Mouse (Mus musculus) lung, embryonic 16.5 days (tissue): ENCODE data around the gene Rhbg. TPM values are rescaled to one million over a fixed set of nuclear protein-coding genes. Genes with fewer than 3 reads are reported as not detected.

Experiments
- ATAC-seq: fragments of 200-750 bp; cut with Nextera tagmentation; 2 replicates; pipeline ENCODE4 v1.8.0; 2017; ENCODE audit warnings: low read depth, mild to moderate bottlenecking, moderate library complexity
- H3K27ac ChIP-seq: fragments of 300-500 bp; sonication (generic); 2 replicates; pipeline ENCODE4 v1.5.1; 2014; ENCODE audit warnings: mild to moderate bottlenecking, control low read depth, low read length
- H3K27me3 ChIP-seq: fragments of 300-500 bp; sonication (generic); 2 replicates; pipeline ENCODE4 v1.6.1; 2014; ENCODE audit warnings: low read depth, low read length, mixed read lengths; ENCODE audit not compliant: control insufficient read depth, insufficient read depth
- H3K36me3 ChIP-seq: fragments of 300-500 bp; sonication (generic); 2 replicates; pipeline ENCODE4 v1.6.1; 2014; ENCODE audit warnings: low read length; ENCODE audit not compliant: control insufficient read depth, insufficient read depth
- H3K4me1 ChIP-seq: fragments of 300-500 bp; sonication (generic); replicated peaks from 2 replicates; pipeline ENCODE4 v1.6.1; 2014; ENCODE audit warnings: low read length, mixed read lengths; ENCODE audit not compliant: control insufficient read depth, insufficient read depth
- H3K4me2 ChIP-seq: fragments of 300-500 bp; sonication (generic); 2 replicates; pipeline ENCODE4 v1.6.1; 2014; ENCODE audit warnings: low read depth, low read length, control low read depth
- H3K4me3 ChIP-seq: fragments of 300-500 bp; sonication (generic); 2 replicates; pipeline ENCODE4 v1.5.1; 2014; ENCODE audit warnings: mild to moderate bottlenecking, low read length, control low read depth
- H3K9ac ChIP-seq: fragments of 300-500 bp; sonication (generic); 2 replicates; pipeline ENCODE4 v1.6.1; 2014; ENCODE audit warnings: low read length, control low read depth
- H3K9me3 ChIP-seq: fragments of 300-500 bp; sonication (generic); 2 replicates; pipeline ENCODE4 v1.6.1; 2016; ENCODE audit warnings: low read length; ENCODE audit not compliant: control insufficient read depth
- WGBS: fragments of 180-500 bp; shearing (Covaris S2); extraction: QIAGEN DNeasy Blood & Tissue Kit; methylation state at CpG from one replicate; pipeline ENCODE4 v1.1.7; 2014; 5-methylcytosine and 5-hydroxymethylcytosine counted together
- polyA plus RNA-seq: library from polyadenylated mRNA; unstranded; fragments of >200 nt; fragmentation: Nextera tagmentation; extraction: Ambion mirVana; gene quantifications from 2 replicates; pipeline ENCODE4 v1.2.1, GENCODE M21; 2015

Rhbg gene
- polyA plus RNA-seq, 1 experiment from 2014 or later: 0.69 TPM

DNA sequence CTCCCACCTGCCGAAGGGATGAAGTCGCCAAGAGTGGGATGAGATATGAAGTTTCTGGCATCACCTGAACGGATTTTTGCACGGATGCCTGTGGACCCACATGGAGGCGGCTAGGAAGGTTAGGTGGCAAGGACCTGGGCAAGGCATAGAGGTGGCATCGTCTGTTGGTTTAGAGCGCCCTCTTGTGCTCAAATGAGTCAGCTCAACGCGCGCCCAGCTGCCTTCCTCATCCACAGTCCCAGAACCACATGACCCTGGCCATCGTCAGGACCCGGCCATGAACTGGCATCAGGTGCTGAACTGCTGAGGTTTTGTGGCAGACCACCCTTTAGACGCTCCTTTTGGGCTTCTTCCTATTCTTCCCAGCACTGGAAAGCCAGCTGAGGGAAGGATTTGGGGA lies 12.0 kb downstream of the Rhbg start:
- Histone ChIP-seq H3K27me3 (peaks cover 57% of the 10 kb centered on the region), H3K4me3 (no peak overlapping the region), H3K9me3 (no peaks in the 10 kb centered on the region), H3K9ac (no peak overlapping the region), H3K27ac (no peak overlapping the region), H3K4me1 (no peaks in the 10 kb centered on the region), H3K4me2 (no peak overlapping the region), H3K36me3 (no peaks in the 10 kb centered on the region)
- WGBS: 1% methylated on average over 13 of the region's 13 CpGs
- peak; percentile 66; the same call in 1 of the 2 replicates for ATAC-seq

DNA sequence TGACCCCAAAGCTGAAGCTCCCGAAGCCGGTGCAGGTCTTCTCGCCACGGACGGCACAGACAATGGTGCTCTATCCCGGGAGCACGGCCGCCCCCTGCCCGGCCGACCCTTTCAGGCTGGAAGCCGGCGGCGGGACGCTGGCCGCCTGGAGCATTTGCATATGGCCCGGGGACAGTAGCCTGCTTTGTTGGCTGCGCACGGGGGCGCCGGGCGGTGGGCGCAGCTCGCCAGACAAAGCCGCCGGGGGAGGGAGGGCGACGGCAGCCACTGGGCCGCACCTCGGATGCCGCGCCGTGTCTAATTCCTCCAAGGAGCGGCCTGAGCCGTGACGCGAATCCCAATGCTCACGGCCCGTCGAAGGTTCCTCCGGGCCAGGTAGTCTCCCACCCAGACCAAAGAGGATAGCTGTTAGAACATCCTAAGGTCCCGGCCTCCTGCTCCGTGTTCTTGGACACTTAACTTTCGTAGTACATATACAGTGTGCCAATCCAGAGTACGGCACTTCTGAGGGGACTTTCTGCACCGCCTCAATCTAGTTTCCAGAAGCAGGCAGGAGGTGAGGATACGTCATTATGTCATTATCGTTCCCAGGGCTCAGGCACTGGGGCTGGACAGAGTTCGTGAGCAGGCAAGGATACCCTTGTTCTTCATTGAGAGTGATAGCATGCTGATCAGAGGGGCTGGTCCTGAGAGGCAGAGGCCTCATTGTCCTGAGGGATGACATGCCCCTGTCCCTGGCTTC lies 13.3 kb downstream of the Rhbg start:
- Histone ChIP-seq H3K9ac (no peak overlapping the region), H3K27me3 (peaks cover 58% of the 10 kb centered on the region), H3K9me3 (no peaks in the 10 kb centered on the region), H3K36me3 (no peaks in the 10 kb centered on the region), H3K4me1 (no peaks in the 10 kb centered on the region), H3K4me2 (0 out of 2 replicates have a peak overlapping the region, but pooled peaks have one; percentile 6), H3K4me3 (peak overlapping the region; percentile 5; the same call in 1 of the 2 replicates), H3K27ac (no peak overlapping the region)
- no peak for ATAC-seq
- 3% methylated on average over 47 of the region's 48 CpGs for WGBS

DNA sequence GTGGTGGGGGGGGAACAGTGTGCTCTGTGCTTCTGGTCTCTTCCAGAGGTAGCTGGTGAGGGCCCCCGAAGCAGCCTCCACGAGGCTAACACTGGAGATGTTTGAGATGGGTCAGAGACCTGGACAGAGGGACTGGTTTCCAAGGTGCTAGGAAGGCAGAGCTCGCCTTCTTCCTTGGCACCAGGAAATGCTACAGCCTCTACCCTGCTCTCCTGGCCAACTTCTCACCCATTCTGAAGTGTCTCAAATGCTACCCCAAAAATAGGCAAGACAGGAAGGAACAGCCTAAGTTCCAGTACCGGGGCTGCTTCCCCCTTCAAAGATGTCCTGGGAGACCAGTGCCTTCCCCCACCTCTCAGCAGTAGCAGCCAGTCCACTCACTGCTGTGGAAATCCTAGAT lies 15.1 kb downstream of the Rhbg start:
- no peaks in the 10 kb centered on the region for H3K9me3 ChIP-seq
- peaks cover 55% of the 10 kb centered on the region for H3K27me3 ChIP-seq
- H3K4me2 ChIP-seq: no peak overlapping the region
- H3K36me3 ChIP-seq: no peaks in the 10 kb centered on the region
- H3K9ac ChIP-seq: no peak overlapping the region
- H3K4me3 ChIP-seq: no peak overlapping the region
- no peaks in the 10 kb centered on the region for H3K4me1 ChIP-seq
- H3K27ac ChIP-seq: no peak overlapping the region
- WGBS: 50% methylated on average over 4 of the region's 4 CpGs
- ATAC-seq: no peak

DNA sequence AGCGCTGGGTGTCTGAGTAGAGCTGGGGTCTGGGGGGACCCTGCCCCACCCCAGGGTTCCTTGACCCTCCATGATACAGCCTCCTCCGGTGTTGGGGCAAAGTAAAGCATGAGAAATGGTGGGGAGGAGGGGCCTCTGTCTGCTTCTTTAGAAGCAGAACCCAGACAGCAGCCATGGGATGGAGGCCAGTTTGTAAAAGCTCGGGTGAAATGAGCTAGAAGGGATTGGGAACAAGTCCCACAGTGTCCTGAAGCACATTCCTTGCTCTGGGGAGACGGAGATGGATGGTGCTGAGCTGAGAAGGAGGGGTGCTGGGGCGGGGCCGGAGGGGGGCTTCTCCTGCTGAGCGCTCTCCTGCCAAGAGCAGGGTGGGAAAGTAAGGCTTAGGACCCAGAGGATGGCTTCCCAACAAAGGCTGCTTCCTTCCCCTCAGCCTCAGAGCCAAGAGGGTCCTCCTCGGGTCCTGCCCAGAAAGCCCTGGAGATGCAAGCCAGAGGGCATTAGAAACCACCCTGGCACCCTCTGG lies 15.6 kb downstream of the Rhbg start:
- H3K36me3 ChIP-seq: no peaks in the 10 kb centered on the region

DNA sequence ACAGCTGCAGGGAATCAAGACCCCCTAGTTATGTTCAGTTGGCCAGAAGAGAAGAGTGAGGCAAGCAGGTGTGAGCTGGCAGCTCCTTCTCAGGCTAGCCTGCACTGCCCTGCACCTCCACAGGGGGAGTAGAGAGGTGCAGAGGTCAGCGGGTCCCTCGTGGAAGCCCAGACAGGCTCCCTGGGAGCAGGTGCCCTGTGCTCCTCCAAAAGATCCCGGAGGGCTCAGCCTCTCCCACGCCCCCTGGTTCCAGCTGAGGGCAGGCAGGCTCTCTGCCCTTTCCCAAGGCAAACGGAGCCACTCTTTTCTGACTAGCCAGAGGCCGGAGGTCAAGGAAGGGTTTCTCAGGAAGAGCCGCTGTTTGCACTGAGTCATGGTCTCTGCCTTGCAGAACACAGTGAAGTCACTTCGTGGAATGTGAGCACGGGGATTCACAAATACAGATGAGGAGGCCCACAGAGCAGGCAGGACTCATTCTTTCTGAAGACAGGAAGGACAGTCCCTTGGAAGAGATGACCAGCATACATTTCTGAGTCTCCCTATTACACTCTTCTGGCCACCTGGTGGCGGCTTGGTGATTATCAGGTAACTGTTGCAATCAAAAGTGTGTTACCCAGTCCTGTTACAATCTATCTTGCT lies 16.8 kb downstream of the Rhbg start:
- WGBS: 7% methylated on average over 10 of the region's 10 CpGs
- no peaks in the 10 kb centered on the region for H3K9me3 ChIP-seq
- ATAC-seq: no peak
- no peaks in the 10 kb centered on the region for H3K4me1 ChIP-seq
- no peak overlapping the region for H3K4me2 ChIP-seq
- no peak overlapping the region for H3K27ac ChIP-seq
- H3K27me3 ChIP-seq: peaks cover 46% of the 10 kb centered on the region
- no peak overlapping the region for H3K9ac ChIP-seq
- H3K36me3 ChIP-seq: no peaks in the 10 kb centered on the region
- H3K4me3 ChIP-seq: no peak overlapping the region

More for the DNA sequence above, 15.6 kb downstream of the Rhbg start:
- Histone ChIP-seq H3K27me3 (peaks cover 55% of the 10 kb centered on the region), H3K4me3 (no peak overlapping the region), H3K4me1 (no peaks in the 10 kb centered on the region), H3K4me2 (no peak overlapping the region), H3K27ac (no peak overlapping the region), H3K9ac (no peak overlapping the region), H3K9me3 (no peaks in the 10 kb centered on the region)
- WGBS: 32% methylated on average over 8 of the region's 8 CpGs
- no peak for ATAC-seq

DNA sequence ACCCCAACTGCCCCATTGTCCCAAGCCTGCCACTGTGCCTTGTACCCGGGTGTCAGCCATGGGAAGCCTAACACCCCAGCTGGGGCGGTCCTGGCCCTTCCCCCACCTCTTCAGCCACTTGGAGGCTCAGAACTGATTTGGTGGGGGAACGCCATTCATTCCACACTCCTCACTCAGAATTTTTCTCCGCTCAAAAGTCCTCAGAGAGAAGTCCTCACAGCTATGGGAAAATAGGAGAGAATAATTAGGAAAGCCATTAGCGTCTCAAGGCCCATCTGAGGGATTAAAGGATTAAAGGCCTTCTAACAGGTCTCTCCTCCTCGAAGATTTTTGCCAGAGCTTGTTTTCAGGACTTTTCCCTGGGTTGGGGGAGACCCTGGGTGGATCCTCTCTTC lies 17.4 kb downstream of the Rhbg start:
- no peak overlapping the region for H3K27ac ChIP-seq
- no peaks in the 10 kb centered on the region for H3K36me3 ChIP-seq
- peaks cover 41% of the 10 kb centered on the region for H3K27me3 ChIP-seq
- H3K9me3 ChIP-seq: no peaks in the 10 kb centered on the region
- H3K4me1 ChIP-seq: no peaks in the 10 kb centered on the region
- no peak overlapping the region for H3K4me3 ChIP-seq
- WGBS: 27% methylated on average over 6 of the region's 6 CpGs
- no peak for ATAC-seq
- no peak overlapping the region for H3K9ac ChIP-seq
- H3K4me2 ChIP-seq: no peak overlapping the region

DNA sequence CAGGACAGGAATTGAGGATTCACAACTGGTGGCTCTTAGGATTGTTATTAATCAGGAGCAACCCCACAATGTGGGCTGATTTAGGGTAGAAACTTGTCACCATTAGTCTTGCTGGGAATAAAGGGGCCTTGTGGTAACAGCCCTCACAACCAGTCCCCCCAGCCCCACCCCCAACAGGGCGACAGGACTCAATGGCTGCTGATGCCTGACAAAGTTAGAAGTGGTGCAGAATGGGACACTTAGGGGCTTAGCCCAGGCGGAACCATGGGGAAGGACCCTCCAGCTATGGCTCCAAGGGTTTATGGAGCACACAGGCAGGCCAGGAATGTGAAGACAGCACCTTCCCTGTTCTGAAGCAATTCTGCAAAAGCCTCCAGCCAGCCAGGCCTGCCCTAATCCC lies 18.9 kb downstream of the Rhbg start:
- Histone ChIP-seq H3K4me2 (no peak overlapping the region), H3K4me1 (no peaks in the 10 kb centered on the region), H3K27ac (no peak overlapping the region), H3K9me3 (no peaks in the 10 kb centered on the region), H3K9ac (no peak overlapping the region), H3K27me3 (peaks cover 33% of the 10 kb centered on the region), H3K4me3 (no peak overlapping the region), H3K36me3 (no peaks in the 10 kb centered on the region)
- ATAC-seq: no peak
- WGBS: 49% methylated on average over 2 of the region's 2 CpGs

DNA sequence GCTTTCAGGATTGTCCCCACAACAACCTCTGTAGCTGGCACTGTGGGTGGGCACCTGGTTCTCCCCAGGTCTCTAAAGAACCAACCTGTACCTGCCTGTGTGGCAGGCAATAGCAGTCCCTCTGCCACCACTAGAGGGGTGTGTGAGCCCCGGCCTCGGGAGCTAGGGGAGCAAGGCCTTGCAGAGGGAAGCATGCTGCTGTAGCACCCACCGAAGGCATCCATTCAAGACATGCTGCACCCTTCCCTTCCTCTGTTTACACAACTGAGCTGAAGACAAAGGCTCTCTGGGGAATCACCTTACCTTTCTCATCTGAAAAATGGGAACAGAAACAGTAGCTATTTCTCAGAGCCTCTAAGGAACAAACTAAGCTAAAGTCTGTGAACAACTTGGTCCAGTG lies 19.3 kb downstream of the Rhbg start:
- no peak for ATAC-seq
- Histone ChIP-seq H3K27ac (no peak overlapping the region), H3K4me3 (no peak overlapping the region), H3K27me3 (peaks cover 31% of the 10 kb centered on the region), H3K9ac (no peak overlapping the region), H3K4me1 (no peaks in the 10 kb centered on the region), H3K9me3 (no peaks in the 10 kb centered on the region), H3K4me2 (no peak overlapping the region), H3K36me3 (no peaks in the 10 kb centered on the region)
- 9% methylated on average over 3 of the region's 3 CpGs for WGBS

DNA sequence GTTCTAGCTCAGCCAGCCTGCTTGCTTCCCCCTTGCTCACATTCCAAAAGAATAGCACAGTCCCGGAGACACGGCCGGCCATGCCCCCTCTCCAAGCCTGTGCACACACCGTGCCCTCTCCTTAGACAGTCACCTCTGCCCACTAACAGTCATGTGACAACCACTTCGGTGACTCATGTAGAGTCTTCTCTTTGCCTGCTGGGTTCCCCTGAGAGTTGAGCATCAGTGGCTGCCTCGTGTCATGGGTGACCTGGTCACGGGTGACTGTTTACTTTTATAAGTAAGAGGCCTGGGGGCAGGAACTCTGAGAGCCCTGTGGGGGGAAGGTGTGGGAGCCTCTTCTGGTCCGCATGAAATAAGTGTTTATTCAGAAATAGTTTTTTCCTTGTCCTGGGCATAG lies 20.5 kb downstream of the Rhbg start:
- WGBS: 32% methylated on average over 8 of the region's 8 CpGs
- Histone ChIP-seq H3K4me2 (no peak overlapping the region), H3K27me3 (peaks cover 20% of the 10 kb centered on the region), H3K9ac (no peak overlapping the region), H3K36me3 (no peaks in the 10 kb centered on the region), H3K9me3 (no peaks in the 10 kb centered on the region), H3K4me1 (no peaks in the 10 kb centered on the region), H3K27ac (no peak overlapping the region), H3K4me3 (no peak overlapping the region)
- ATAC-seq: no peak
